Mouse (Mus musculus): ENCODE measurements at regions not wholly inside any gene's neighbourhood (a gene's known extent, or its start where the extent isn't known, plus 50 kb on each side); places are given as distances from the start of the nearest gene placed in this dataset.

DNA sequence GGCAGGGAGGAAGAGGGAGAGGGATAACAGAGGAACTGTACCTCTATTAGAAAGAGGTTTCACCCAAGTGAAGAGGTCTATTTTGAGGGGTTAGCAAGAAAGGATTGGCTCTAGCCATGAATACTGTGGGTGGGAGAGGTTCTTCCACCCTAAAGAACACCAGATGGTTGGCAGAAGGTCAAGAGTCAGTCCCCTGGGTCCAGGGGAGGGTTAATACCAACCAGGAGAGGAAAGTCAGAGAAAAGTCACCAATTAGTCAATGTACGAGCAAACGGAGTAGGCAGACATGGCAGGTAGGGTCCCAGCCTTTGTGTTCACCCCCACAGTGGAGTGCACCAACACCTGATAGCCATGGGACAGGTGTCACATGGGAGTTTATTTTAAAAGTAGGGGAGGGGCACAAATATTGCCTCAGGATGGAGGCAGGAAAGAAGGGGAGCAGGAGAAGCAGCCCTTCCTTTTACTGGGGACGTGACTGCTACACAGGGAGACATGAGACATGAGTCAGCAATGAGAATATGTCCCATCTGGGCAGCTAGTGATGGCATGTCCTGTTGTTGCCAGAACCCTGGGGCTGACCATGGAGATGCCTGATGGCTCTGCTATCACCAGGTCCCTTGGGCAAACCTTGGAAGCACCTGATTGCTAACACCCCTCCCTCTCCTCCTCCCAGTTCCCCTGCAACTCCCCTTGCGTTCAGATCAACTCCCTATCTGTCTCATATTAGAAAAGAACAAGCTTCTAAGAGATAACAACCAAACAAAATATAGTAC is 593.4 kb upstream of the Cited2 start:
- Histone ChIP-seq H3K4me1 (ENCODE audit: control insufficient read depth, insufficient read depth, low read length) (no peaks in the 10 kb centered on the region), H3K27ac (ENCODE audit: low read depth, low read length) (no peak overlapping the region), H3K4me3 (ENCODE audit: low read length) (no peak overlapping the region), H3K27me3 (ENCODE audit: control insufficient read depth, insufficient read depth, low read length) (no peaks in the 10 kb centered on the region), H3K9me3 (ENCODE audit: control insufficient read depth, low read length) (peaks cover 6% of the 10 kb centered on the region), H3K36me3 (ENCODE audit: control insufficient read depth, insufficient read depth, low read length) (no peaks in the 10 kb centered on the region), H3K4me2 (replicated peaks; ENCODE audit: low read depth, low read length) (no peak overlapping the region), H3K9ac (ENCODE audit: low read depth, low read length) (no peak overlapping the region)
- WGBS, result 89% methylated on average over 4 of the region's 4 CpGs
- no peak for ATAC-seq (ENCODE audit: low FRiP score, low TSS enrichment)

DNA sequence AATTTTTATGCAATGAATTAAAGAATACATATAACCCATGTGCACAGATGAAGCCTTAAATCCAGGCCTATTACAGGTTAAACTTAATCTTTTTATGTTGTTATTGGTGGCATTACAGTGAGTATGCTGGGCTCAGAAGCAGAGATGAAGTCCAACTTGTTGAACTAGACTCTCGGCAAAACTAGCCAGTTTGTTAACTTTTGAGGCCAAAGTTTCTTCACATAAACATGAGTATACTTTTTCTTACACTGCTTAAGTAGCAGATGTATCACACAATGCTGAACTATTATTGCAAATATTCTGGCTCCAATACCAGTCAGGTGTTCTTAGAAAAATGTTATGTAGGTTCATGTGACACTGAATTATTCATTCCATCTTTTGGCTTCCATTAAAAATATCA is 592.4 kb upstream of the Cited2 start:
- no peak overlapping the region for H3K27ac ChIP-seq (ENCODE audit: low read depth, low read length)
- no peak overlapping the region for H3K4me3 ChIP-seq (ENCODE audit: low read length)
- 95% methylated on average over 1 of the region's 1 CpGs for WGBS
- H3K9ac ChIP-seq (ENCODE audit: low read depth, low read length), result no peak overlapping the region
- no peaks in the 10 kb centered on the region for H3K4me1 ChIP-seq (ENCODE audit: control insufficient read depth, insufficient read depth, low read length)
- no peak overlapping the region for H3K4me2 ChIP-seq (replicated peaks; ENCODE audit: low read depth, low read length)
- ATAC-seq (ENCODE audit: low FRiP score, low TSS enrichment), result no peak
- no peaks in the 10 kb centered on the region for H3K27me3 ChIP-seq (ENCODE audit: control insufficient read depth, insufficient read depth, low read length)
- H3K36me3 ChIP-seq (ENCODE audit: control insufficient read depth, insufficient read depth, low read length), result no peaks in the 10 kb centered on the region
- H3K9me3 ChIP-seq (ENCODE audit: control insufficient read depth, low read length), result no peaks in the 10 kb centered on the region

DNA sequence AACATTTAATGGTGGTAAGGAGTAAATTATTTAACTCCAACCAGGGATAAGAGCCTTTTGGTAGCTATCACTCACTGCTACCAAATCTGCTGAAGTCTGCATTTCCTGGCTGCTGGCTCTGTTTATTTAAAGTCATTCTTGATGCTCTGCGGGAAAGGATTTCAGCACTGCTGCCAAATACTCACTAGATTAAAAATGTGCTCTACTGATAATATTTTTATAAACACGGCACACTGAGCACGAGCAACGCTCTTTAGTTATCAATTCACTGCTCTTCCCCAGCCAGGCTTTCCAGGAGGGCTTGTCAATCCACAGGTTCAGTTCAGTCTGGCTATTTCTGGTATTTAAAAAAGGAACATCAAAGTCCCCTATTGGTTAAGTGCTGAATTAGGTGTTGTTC is 591.3 kb upstream of the Cited2 start:
- no peaks in the 10 kb centered on the region for H3K4me1 ChIP-seq (ENCODE audit: control insufficient read depth, insufficient read depth, low read length)
- H3K9ac ChIP-seq (ENCODE audit: low read depth, low read length), result no peak overlapping the region
- no peak overlapping the region for H3K4me3 ChIP-seq (ENCODE audit: low read length)
- no peaks in the 10 kb centered on the region for H3K9me3 ChIP-seq (ENCODE audit: control insufficient read depth, low read length)
- H3K27me3 ChIP-seq (ENCODE audit: control insufficient read depth, insufficient read depth, low read length), result no peaks in the 10 kb centered on the region
- no peak overlapping the region; the same call in 1 of the 2 replicates for H3K27ac ChIP-seq (ENCODE audit: low read depth, low read length)
- no peaks in the 10 kb centered on the region for H3K36me3 ChIP-seq (ENCODE audit: control insufficient read depth, insufficient read depth, low read length)
- 44% methylated on average over 4 of the region's 4 CpGs for WGBS
- H3K4me2 ChIP-seq (replicated peaks; ENCODE audit: low read depth, low read length), result no peak overlapping the region
- ATAC-seq (ENCODE audit: low FRiP score, low TSS enrichment), result no peak

DNA sequence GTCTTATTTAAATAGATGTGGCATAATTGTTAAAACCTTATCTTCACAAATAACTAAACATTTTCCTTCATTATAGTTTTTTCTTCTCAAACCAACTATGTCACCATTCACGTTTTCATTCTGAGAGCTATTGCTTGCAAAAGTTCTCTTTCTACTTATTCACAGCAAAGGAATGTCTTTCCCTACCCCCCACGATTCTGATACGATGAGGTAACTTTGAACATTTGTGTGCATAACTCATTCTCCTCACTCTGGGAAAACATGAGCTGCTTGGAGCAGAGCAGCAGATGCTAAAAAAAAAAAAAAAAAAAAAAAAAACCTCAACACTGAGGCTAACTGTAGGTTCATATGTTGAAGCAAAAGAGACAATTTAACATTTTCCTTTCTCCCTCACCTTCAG is 547.6 kb upstream of the Cited2 start:
- no peak for ATAC-seq (ENCODE audit: low FRiP score, low TSS enrichment)
- 45% methylated on average over 3 of the region's 3 CpGs for WGBS
- Histone ChIP-seq H3K9me3 (ENCODE audit: control insufficient read depth, low read length) (no peaks in the 10 kb centered on the region), H3K27ac (ENCODE audit: low read depth, low read length) (no peak overlapping the region), H3K4me1 (ENCODE audit: control insufficient read depth, insufficient read depth, low read length) (no peaks in the 10 kb centered on the region), H3K4me2 (replicated peaks; ENCODE audit: low read depth, low read length) (no peak overlapping the region), H3K9ac (ENCODE audit: low read depth, low read length) (no peak overlapping the region), H3K36me3 (ENCODE audit: control insufficient read depth, insufficient read depth, low read length) (no peaks in the 10 kb centered on the region), H3K27me3 (ENCODE audit: control insufficient read depth, insufficient read depth, low read length) (no peaks in the 10 kb centered on the region), H3K4me3 (ENCODE audit: low read length) (no peak overlapping the region)

DNA sequence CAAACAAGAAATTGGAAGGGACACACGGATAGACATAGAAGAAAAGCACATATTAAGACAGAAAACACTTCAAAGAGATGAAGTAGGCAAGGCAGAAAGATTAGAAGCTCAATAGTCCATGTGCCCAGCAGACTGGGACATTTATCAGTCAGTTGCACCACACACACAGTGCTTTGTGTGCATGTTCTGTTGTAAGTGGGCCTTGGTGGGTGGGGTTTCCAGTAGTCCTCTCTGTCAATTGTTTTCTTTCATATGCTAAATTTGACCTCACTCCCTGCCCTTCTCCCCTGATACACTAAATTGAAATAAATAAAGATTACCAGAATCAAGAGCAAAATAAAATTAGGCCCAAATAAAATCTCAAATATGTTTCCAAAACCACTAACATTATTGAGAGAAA is 546.0 kb upstream of the Cited2 start:
- H3K36me3 ChIP-seq (ENCODE audit: control insufficient read depth, insufficient read depth, low read length), result no peaks in the 10 kb centered on the region
- no peaks in the 10 kb centered on the region for H3K9me3 ChIP-seq (ENCODE audit: control insufficient read depth, low read length)
- WGBS, result 94% methylated on average over 1 of the region's 1 CpGs
- no peak overlapping the region for H3K4me2 ChIP-seq (replicated peaks; ENCODE audit: low read depth, low read length)
- no peaks in the 10 kb centered on the region for H3K27me3 ChIP-seq (ENCODE audit: control insufficient read depth, insufficient read depth, low read length)
- H3K27ac ChIP-seq (ENCODE audit: low read depth, low read length), result no peak overlapping the region
- no peak overlapping the region for H3K4me3 ChIP-seq (ENCODE audit: low read length)
- H3K9ac ChIP-seq (ENCODE audit: low read depth, low read length), result no peak overlapping the region
- no peaks in the 10 kb centered on the region for H3K4me1 ChIP-seq (ENCODE audit: control insufficient read depth, insufficient read depth, low read length)
- ATAC-seq (ENCODE audit: low FRiP score, low TSS enrichment), result no peak

DNA sequence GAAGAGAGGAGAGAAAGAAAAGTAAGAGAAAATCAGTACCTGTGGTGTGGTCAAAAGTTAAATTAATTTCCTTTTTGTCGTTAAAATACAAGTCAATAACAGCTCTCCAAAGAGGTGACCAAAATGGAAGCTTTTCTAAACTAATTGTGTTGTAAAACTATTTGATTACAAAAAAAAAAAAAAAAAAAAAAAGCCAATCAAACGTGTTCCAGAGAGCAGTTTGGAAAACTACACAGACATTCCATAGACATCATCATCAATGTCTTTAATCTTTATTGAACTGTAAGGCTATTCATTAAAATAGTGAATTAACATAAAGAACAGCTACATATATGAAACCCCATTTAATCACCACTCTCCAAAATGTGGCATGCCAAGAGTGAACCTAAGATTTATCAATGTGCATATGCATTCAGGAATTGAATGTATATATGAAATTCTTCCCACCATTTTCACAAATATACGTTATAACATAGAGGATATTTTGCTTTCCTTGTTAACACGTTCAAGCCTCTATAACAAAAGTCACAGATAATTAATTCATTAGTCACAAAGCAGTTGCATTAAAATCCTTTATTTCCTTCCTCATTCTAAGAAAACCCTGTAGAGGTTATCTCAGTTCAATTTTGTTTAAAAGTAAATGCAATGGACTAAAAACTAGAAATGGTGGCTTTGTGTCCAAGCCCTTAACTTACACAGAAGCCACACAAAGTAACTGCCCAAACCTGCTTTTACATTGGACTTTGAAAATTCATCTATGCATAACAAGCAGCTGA is 545.3 kb upstream of the Cited2 start:
- no peak overlapping the region for H3K27ac ChIP-seq (ENCODE audit: low read depth, low read length)
- WGBS, result 80% methylated on average over 4 of the region's 4 CpGs
- H3K9me3 ChIP-seq (ENCODE audit: control insufficient read depth, low read length), result no peaks in the 10 kb centered on the region
- no peaks in the 10 kb centered on the region for H3K36me3 ChIP-seq (ENCODE audit: control insufficient read depth, insufficient read depth, low read length)
- ATAC-seq (ENCODE audit: low FRiP score, low TSS enrichment), result no peak
- H3K9ac ChIP-seq (ENCODE audit: low read depth, low read length), result no peak overlapping the region
- H3K4me1 ChIP-seq (ENCODE audit: control insufficient read depth, insufficient read depth, low read length), result no peaks in the 10 kb centered on the region
- no peaks in the 10 kb centered on the region for H3K27me3 ChIP-seq (ENCODE audit: control insufficient read depth, insufficient read depth, low read length)
- H3K4me2 ChIP-seq (replicated peaks; ENCODE audit: low read depth, low read length), result no peak overlapping the region
- no peak overlapping the region for H3K4me3 ChIP-seq (ENCODE audit: low read length)

DNA sequence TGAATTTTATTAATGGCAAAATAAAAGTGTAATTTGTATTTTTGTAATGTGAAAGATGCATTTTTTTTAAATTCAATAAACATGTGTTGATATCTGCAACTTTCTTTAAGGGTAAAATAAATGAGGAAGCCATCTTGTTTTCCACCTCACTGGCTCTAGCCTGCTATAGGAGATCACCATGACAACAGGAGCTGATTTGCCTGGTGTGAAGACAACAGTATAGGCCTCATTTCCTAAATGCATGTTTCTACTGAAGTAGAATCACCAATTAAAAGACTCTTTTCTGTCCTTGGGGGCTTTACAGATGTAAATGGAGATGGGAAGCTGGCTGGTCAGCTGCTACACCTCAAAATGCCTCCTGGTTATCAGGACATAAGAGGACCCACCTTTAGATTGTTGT is 544.4 kb upstream of the Cited2 start:
- Histone ChIP-seq H3K4me2 (replicated peaks; ENCODE audit: low read depth, low read length) (no peak overlapping the region), H3K4me1 (ENCODE audit: control insufficient read depth, insufficient read depth, low read length) (no peaks in the 10 kb centered on the region)

DNA sequence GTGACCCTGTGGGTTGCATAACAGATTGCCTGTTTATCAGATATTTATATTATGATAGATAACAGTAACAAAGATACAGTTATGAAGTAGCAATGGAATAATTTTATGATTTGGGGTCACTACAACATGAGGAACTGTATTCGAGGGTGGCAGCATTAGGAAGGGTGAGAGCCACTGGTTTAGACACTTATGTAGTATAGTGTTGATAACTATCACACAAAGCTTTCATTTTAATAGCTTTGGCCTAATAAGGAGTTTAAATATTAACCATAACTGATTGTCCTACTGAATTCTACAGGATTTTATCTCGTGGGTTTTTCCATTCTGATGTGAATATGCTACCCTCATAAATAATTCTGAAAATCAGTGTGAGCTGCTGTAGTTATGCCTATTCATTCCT is 538.6 kb upstream of the Cited2 start:
- H3K4me2 ChIP-seq (replicated peaks; ENCODE audit: low read depth, low read length), result no peak overlapping the region
- no peaks in the 10 kb centered on the region for H3K9me3 ChIP-seq (ENCODE audit: control insufficient read depth, low read length)
- no peaks in the 10 kb centered on the region for H3K27me3 ChIP-seq (ENCODE audit: control insufficient read depth, insufficient read depth, low read length)
- H3K27ac ChIP-seq (ENCODE audit: low read depth, low read length), result no peak overlapping the region
- no peak overlapping the region for H3K4me3 ChIP-seq (ENCODE audit: low read length)
- H3K9ac ChIP-seq (ENCODE audit: low read depth, low read length), result no peak overlapping the region
- H3K36me3 ChIP-seq (ENCODE audit: control insufficient read depth, insufficient read depth, low read length), result no peaks in the 10 kb centered on the region
- 56% methylated on average over 2 of the region's 2 CpGs for WGBS
- no peaks in the 10 kb centered on the region for H3K4me1 ChIP-seq (ENCODE audit: control insufficient read depth, insufficient read depth, low read length)
- ATAC-seq (ENCODE audit: low FRiP score, low TSS enrichment), result no peak

More for the DNA sequence above, 544.4 kb upstream of the Cited2 start:
- Histone ChIP-seq H3K9me3 (ENCODE audit: control insufficient read depth, low read length) (no peaks in the 10 kb centered on the region), H3K27ac (ENCODE audit: low read depth, low read length) (no peak overlapping the region), H3K9ac (ENCODE audit: low read depth, low read length) (no peak overlapping the region), H3K4me3 (ENCODE audit: low read length) (no peak overlapping the region), H3K27me3 (ENCODE audit: control insufficient read depth, insufficient read depth, low read length) (no peaks in the 10 kb centered on the region), H3K36me3 (ENCODE audit: control insufficient read depth, insufficient read depth, low read length) (no peaks in the 10 kb centered on the region)
- ATAC-seq (ENCODE audit: low FRiP score, low TSS enrichment), result no peak

DNA sequence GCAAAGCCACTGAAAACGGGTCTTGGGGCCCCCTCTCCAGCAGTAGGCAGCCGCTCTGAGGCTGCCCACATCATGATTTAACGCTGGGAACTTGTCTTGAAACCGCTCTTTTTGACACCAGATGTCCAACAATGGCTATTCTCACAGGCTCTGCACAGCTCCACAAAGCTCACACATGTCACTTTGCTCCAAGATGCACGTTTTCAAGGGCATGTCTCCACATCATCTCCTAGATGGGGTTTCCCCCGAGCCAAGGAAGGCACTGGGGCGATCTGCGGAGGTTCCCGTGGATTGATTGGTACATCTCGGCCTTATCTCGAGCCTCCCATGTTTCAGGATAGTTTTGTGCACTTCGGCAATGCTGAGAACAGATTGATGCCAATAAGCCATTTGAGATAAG is 526.8 kb upstream of the Cited2 start:
- no peak for ATAC-seq (ENCODE audit: low FRiP score, low TSS enrichment)
- Histone ChIP-seq H3K9ac (ENCODE audit: low read depth, low read length) (no peak overlapping the region), H3K36me3 (ENCODE audit: control insufficient read depth, insufficient read depth, low read length) (no peaks in the 10 kb centered on the region), H3K9me3 (ENCODE audit: control insufficient read depth, low read length) (no peaks in the 10 kb centered on the region), H3K4me1 (ENCODE audit: control insufficient read depth, insufficient read depth, low read length) (no peaks in the 10 kb centered on the region), H3K4me3 (ENCODE audit: low read length) (no peak overlapping the region), H3K27ac (ENCODE audit: low read depth, low read length) (no peak overlapping the region), H3K4me2 (replicated peaks; ENCODE audit: low read depth, low read length) (no peak overlapping the region), H3K27me3 (ENCODE audit: control insufficient read depth, insufficient read depth, low read length) (no peaks in the 10 kb centered on the region)
- 71% methylated on average over 12 of the region's 12 CpGs for WGBS
